Mouse (Mus musculus) testis, adult 10 weeks (tissue): ENCODE measurements around the gene Pif1. TPM values are rescaled to one million over a fixed set of nuclear protein-coding genes. Genes with fewer than 3 reads are reported as not detected.

Experiments used
- polyA plus RNA-seq: library from polyadenylated mRNA; stranded (reverse); fragments of 350-450 nt; fragmentation: Illumina TruSeq; extraction: RNeasy Lipid Tissue Mini Kit (QIAGEN cat#74804); gene quantifications from one replicate; pipeline ENCODE4 v1.2.3, GENCODE M21; 2014; ENCODE audit warnings: low read depth, low replicate concordance

Gene Pif1
- polyA plus RNA-seq, result 0.28 TPM

DNA sequence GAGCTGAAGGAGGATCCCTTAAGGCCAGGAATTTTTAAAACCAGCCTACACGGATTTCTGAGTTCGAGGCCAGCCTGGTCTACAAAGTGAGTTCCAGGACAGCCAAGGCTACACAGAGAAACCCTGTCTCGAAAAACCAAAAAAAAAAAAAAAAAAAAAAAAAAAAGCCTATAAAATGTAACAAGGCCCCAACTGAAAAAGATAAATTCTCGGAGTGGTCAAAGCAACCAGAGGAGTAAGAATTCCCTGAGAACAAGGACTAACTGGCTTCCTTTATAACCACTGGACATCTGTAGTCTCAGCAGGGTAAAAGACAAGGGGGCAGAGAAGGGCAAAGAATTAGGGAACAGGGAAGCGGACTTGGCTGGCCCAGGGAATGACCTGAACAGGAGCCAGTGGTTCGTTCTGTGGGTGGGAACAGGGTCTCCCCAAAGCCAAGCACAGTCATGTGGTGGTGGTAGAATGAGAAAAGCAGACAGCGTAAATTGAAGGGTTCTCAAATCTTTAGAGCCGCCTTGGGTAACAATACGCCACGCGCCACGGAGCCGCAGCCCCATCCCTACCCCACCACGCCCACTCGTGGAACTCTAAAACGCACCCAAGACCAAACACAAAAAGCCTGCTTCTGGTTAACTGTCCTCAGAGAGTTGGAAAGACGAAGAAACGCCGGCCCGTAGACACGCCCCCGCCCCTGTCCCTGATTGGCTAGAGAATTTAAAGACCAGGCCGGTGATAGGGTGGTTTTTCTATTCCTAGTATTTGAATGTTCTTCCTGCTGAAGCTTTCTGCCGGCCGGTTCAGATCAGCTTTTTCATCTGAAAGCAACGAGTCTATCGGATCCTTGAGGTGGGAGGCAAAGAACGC, at the start of gene Pif1:
TSS of gene Pif1 (plus strand) at position 755 of the 864 bp plus-strand sequence.

DNA sequence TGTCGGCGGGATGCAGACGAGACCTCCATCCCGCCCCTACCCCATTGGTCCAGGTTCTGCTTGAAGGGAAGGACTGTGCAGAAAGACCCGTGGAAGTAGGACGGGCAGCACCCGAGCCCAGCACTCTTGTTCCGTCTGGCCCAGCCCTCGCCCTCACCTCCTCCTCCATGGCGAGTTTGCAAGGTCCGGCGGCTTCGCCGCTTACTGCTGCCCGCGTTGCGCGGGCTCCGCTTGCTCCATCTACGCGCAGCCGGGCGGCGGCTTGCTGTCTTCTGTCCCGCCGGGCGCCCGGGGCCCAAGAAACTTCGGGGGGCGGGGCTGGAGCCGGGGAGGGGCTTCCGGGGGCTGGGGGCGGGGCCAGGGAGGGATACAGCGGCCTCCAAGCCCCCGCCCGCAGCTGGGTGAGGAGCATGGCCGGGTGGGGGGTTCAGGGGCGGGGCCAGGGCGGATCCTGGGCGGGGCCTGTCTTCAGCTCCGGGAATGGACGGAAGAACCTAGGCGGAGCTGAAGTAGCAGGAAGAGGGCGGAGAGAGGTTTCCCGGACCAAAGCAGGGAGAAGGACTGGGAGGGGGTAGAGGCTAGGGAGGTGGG, 7.1 kb upstream of the Pif1 start, which contains the start of gene Plekho2:
TSS of gene Plekho2 (minus strand) at position 260 of the 591 bp plus-strand sequence.

DNA sequence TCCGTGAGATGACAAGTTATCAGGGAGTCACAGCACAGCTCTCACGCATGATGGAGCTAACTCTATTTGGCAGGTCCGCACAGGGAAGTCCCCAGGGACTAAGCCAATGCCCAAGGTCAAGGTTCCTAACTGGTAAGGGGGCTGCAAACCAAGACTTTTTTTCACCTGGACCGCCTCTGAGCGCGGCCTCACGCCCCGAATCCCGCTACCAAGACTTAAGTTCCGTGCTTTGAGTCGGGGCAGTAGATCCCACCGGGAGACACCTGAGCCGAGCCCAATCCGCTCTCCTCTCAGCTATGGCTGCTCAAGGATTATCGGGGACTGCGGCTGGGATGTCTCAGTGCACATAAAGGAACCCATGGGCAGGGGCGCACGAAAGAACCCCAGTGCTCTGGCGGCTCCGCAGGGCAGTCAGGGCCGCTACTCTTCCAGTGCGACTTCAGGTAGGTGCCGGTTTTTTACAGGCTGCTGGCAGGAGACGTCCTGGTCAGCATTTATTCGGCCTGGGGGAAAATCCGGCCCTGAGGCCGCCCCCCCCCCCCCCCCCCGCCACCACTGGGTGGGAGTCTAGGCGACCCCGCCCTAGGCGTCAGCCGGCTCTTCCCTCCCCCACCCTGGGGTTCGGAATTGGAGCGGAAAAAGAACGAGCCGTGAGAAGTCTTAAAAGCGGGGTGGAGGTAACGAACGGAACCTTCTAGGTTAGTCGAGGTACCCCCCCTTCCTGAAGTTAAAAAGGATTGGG, 42.2 kb downstream of the Pif1 start, which contains the start of gene Rbpms2:
TSS of gene Rbpms2 (plus strand) at position 624 of the 742 bp plus-strand sequence.

Other genes with a start within 250 kb of the Pif1 start
- 19.4 TPM for gene Pdcd7, start 241.1 kb upstream of the Pif1 start, polyA plus RNA-seq
- not detected for gene Ubap1l, start 226.1 kb upstream of the Pif1 start, polyA plus RNA-seq
- 0.21 TPM for gene Kbtbd13, start 195.5 kb upstream of the Pif1 start, polyA plus RNA-seq
- gene Rasl12, start 188.7 kb upstream of the Pif1 start, polyA plus RNA-seq, result 3.0 TPM
- 0.34 TPM for gene Slc51b, start 164.2 kb upstream of the Pif1 start, polyA plus RNA-seq
- gene Mtfmt, start 151.4 kb upstream of the Pif1 start, polyA plus RNA-seq, result 8.8 TPM
- gene Spg21, start 126.2 kb upstream of the Pif1 start, polyA plus RNA-seq, result 38.5 TPM
- gene Ankdd1a, start 67.0 kb upstream of the Pif1 start, polyA plus RNA-seq, result not detected
- 17.9 TPM for gene Plekho2, start 7.1 kb upstream of the Pif1 start, polyA plus RNA-seq
- gene Rbpms2, start 42.5 kb downstream of the Pif1 start, polyA plus RNA-seq, result 2.7 TPM
- 75.1 TPM for gene Oaz2, start 80.8 kb downstream of the Pif1 start, polyA plus RNA-seq
- 11.2 TPM for gene Zfp609, start 240.4 kb downstream of the Pif1 start, polyA plus RNA-seq